Mouse (Mus musculus): ENCODE measurements around the gene Stox2. TPM values are rescaled to one million over a fixed set of nuclear protein-coding genes. Genes with fewer than 3 reads are reported as not detected.

Stox2 gene
- polyA plus RNA-seq, 1 experiment from 2014 or later: 25.1 TPM

DNA sequence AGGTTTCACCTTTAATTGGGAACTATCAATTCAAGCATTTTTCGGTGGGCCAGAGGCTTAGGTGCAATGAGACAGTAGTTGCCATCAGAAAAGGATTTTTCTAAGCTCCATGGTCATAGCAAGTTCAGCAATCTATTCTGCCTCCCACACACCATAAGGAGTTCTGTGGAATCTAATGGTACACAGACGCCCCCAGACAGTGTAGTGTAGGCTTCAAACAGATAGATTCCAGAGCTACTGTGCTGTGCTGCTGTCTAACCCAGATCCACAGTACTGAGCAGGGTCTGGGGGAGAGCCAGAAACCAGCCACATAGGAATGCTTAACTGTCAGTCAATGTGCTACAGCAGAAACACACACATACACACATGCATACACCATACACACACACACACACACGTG, 285.5 kb downstream of the Stox2 start:
- Histone ChIP-seq H3K4me3 (no peak overlapping the region), H3K36me3 (replicated peaks) (no peaks in the 10 kb centered on the region), H3K27me3 (ENCODE audit: poor library complexity, severe bottlenecking) (no peaks in the 10 kb centered on the region), H3K4me1 (no peaks in the 10 kb centered on the region), H3K27ac (no peak overlapping the region), H3K9me3 (no peaks in the 10 kb centered on the region)
- WGBS: 89% methylated on average over 3 of the region's 3 CpGs
- DNase-seq (ENCODE audit: extremely low spot score, low spot score): no peak

DNA sequence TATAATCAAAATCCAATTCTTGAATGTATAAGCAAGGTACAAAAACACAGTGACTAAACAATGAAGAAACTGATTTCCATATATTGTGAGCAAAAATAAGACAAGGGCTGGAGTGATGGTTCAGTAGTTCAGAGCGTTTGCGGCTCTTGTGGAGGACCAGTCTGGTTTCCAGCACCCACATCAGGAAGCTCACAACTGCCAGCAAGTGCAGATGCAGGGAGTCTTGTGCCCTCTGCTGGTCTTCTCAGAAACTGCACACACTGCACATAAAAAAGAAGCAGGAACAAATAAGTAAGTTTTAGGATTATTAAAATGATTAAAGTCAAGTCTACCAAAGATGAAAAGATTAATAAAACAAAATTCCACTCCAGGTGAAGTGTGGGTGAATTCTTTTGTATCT, 291.6 kb downstream of the Stox2 start:
- Histone ChIP-seq H3K4me1 (no peaks in the 10 kb centered on the region), H3K9me3 (peaks cover 19% of the 10 kb centered on the region), H3K4me3 (no peak overlapping the region), H3K27me3 (ENCODE audit: poor library complexity, severe bottlenecking) (no peaks in the 10 kb centered on the region), H3K36me3 (replicated peaks) (peaks cover 6% of the 10 kb centered on the region; the same call in 1 of the 2 replicates), H3K27ac (no peak overlapping the region)
- DNase-seq (ENCODE audit: extremely low spot score, low spot score): no peak
- 99% methylated on average over 2 of the region's 2 CpGs for WGBS

DNA sequence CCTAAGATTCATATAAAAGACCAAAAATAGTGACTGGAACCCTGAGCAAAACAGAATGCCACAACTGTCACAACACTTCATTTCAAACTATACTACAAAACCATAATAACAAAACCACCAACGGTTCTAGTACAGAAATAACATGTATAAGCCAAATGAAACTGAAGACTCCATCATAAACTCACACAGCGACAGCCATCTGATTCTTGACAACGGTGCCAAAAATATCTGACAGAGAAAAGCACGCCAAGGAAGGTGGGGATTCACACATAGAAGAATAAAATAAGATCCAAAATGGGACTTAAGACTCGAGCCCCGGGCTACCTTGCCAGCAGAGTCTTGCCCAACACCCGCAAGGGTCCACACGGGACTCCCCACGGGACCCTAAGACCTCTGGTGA, 300.9 kb downstream of the Stox2 start:
- H3K27ac ChIP-seq: no peak overlapping the region
- H3K36me3 ChIP-seq (replicated peaks): no peaks in the 10 kb centered on the region
- H3K27me3 ChIP-seq (ENCODE audit: poor library complexity, severe bottlenecking): no peaks in the 10 kb centered on the region
- no peaks in the 10 kb centered on the region for H3K4me1 ChIP-seq
- H3K4me3 ChIP-seq: no peak overlapping the region
- H3K9me3 ChIP-seq: no peaks in the 10 kb centered on the region
- no peak for DNase-seq (ENCODE audit: extremely low spot score, low spot score)
- 91% methylated on average over 9 of the region's 9 CpGs for WGBS

DNA sequence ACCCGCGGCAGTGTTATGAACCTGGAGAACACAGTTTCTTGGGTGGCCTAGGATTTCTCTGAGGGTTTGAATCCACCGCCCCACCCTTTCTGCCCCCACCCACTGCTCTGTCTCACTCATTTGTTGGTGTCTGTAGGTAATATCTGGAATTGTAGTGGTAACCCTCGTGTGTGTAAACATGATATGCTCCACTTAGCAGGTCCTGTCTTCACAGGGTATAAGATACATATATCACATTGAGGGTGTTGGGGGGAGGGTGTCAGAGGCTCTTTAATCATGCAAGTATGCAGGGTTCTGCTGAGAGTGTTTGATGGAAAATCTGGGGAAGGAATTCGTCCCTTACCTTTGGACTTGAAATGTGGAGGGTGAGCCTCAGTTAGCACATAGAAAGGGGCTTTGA, 310.1 kb downstream of the Stox2 start:
- DNase-seq (ENCODE audit: extremely low spot score, low spot score): no peak
- H3K27ac ChIP-seq: no peak overlapping the region
- WGBS: 41% methylated on average over 5 of the region's 5 CpGs

DNA sequence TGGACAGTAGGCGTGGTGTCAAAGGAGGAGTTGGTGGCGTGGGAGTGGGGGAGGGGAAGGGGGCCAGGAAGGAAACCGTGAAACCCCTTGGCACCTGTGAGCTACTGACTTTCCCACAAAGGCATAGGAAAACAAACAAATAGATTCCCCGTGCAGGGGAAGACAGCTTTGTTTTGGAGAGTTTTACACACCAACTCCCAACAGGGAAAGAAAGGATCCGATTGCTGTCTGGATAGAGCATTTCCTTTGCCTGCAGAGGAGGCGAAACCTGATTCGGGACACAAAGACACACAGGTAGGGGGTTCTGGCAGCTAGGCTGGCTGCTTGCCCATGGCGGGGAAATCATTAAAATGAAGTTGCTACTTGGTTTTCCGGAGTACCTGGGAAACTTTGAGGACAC, 310.6 kb downstream of the Stox2 start:
- H3K4me1 ChIP-seq: peaks cover 17% of the 10 kb centered on the region
- no peaks in the 10 kb centered on the region for H3K36me3 ChIP-seq (replicated peaks)
- 18% methylated on average over 9 of the region's 9 CpGs for WGBS
- no peaks in the 10 kb centered on the region for H3K9me3 ChIP-seq
- H3K4me3 ChIP-seq: peak overlapping the region; percentile 31
- DNase-seq (ENCODE audit: extremely low spot score, low spot score): no peak
- H3K27me3 ChIP-seq (ENCODE audit: poor library complexity, severe bottlenecking): no peaks in the 10 kb centered on the region
- no peak overlapping the region for H3K27ac ChIP-seq

More for the DNA sequence above, 310.1 kb downstream of the Stox2 start:
- H3K27me3 ChIP-seq (ENCODE audit: poor library complexity, severe bottlenecking): no peaks in the 10 kb centered on the region
- peak overlapping the region; percentile 31; the same call in 1 of the 2 replicates for H3K4me3 ChIP-seq
- H3K9me3 ChIP-seq: no peaks in the 10 kb centered on the region
- H3K36me3 ChIP-seq (replicated peaks): no peaks in the 10 kb centered on the region
- peaks cover 17% of the 10 kb centered on the region for H3K4me1 ChIP-seq

DNA sequence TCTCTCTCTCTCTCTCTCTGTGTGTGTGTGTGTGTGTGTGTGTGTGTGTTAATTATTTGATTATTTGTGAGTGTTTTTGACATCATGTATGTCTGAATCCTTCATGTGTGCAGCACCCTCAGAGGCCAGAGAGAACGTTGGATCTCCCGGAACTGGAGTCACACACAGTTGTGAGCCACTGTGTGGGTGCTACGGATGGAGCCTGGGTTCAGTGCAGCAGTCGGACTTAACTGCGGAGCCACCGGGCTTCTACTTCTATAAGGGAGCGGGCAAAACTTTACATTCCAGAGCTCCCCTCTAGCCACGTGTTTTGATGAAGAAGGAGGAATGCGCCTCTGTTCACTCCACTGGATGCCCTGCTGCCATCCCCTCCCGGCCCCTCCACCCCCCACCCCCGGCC, 311.4 kb downstream of the Stox2 start:
- H3K27ac ChIP-seq: 0 out of 2 replicates have a peak overlapping the region, but pooled peaks have one; percentile 30
- no peaks in the 10 kb centered on the region for H3K9me3 ChIP-seq
- peaks cover 17% of the 10 kb centered on the region for H3K4me1 ChIP-seq
- no peaks in the 10 kb centered on the region for H3K36me3 ChIP-seq (replicated peaks)
- DNase-seq (ENCODE audit: extremely low spot score, low spot score): no peak
- no peaks in the 10 kb centered on the region for H3K27me3 ChIP-seq (ENCODE audit: poor library complexity, severe bottlenecking)
- H3K4me3 ChIP-seq: peak overlapping the region; percentile 18; the same call in 1 of the 2 replicates
- WGBS: 39% methylated on average over 11 of the region's 11 CpGs

DNA sequence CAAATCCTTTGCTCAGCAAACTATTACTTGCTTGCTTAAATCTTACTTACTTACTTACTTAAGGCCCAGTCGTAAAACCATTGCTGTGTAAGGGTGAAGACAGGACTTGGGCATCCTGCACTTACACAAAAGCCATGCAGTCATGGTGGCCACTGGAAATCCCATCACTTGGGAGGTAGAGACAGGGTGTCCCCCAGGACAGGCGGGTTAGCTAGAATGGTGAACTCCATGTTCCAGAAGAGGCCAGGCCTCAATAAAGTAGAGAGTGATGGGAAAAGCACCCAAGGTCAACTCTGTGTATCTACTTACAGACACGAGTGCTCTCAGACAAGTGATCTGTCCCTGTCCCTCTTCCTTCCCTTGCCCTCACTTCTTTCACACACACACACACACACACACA, 312.8 kb downstream of the Stox2 start:
- no peaks in the 10 kb centered on the region for H3K27me3 ChIP-seq (ENCODE audit: poor library complexity, severe bottlenecking)
- 84% methylated on average over 3 of the region's 3 CpGs for WGBS
- H3K36me3 ChIP-seq (replicated peaks): no peaks in the 10 kb centered on the region
- peaks cover 17% of the 10 kb centered on the region for H3K4me1 ChIP-seq
- no peak overlapping the region for H3K27ac ChIP-seq
- H3K9me3 ChIP-seq: no peaks in the 10 kb centered on the region
- no peak for DNase-seq (ENCODE audit: extremely low spot score, low spot score)
- no peak overlapping the region for H3K4me3 ChIP-seq

Other genes starting within 250 kb of the Stox2 start
- gene Trappc11, start 87.1 kb upstream of the Stox2 start, polyA plus RNA-seq (2016; fragmentation: Nextera tagmentation; extraction: Ambion mirVana): 35.5 and 36.0 TPM in 2 replicates
- 51.2 and 54.0 TPM in 2 replicates for gene Rwdd4a, start 87.3 kb upstream of the Stox2 start, polyA plus RNA-seq (2016; fragmentation: Nextera tagmentation; extraction: Ambion mirVana)
- 10.9 and 13.5 TPM in 2 replicates for gene Ing2, start 229.2 kb upstream of the Stox2 start, polyA plus RNA-seq (2016; fragmentation: Nextera tagmentation; extraction: Ambion mirVana)

All from forebrain, embryonic 10.5 days (tissue).